Mouse (Mus musculus) midbrain, embryonic 14.5 days (tissue): ENCODE data around the gene Gm49368. TPM values are rescaled to one million over a fixed set of nuclear protein-coding genes. Genes with fewer than 3 reads are reported as not detected.
"Not testable (repeated sequence)": the region's sequence is repeated elsewhere in the genome, so short reads cannot be mapped to it uniquely, and the experiment has no call there.

ENCODE experiments used
- ATAC-seq: fragments of 200-750 bp; cut with Nextera tagmentation; 2 replicates; pipeline ENCODE4 v1.8.0; 2017; ENCODE audit warnings: moderate number of reproducible peaks, moderate library complexity; ENCODE audit not compliant: low FRiP score, low TSS enrichment
- DNase-seq: peaks from one replicate; pipeline ENCODE4 v3.0.0-alpha.2; 2015
- H3K27ac ChIP-seq: fragments of 300-500 bp; sonication (generic); replicated peaks from 2 replicates; pipeline ENCODE4 v1.5.1; 2014; ENCODE audit warnings: mild to moderate bottlenecking, low read depth, low read length, moderate library complexity
- H3K27me3 ChIP-seq: fragments of 300-500 bp; sonication (generic); 2 replicates; pipeline ENCODE4 v1.6.1; 2014; ENCODE audit warnings: low read length, control low read depth, mixed read lengths; ENCODE audit not compliant: control insufficient read depth, insufficient read depth
- H3K36me3 ChIP-seq: fragments of 300-500 bp; sonication (generic); 2 replicates; pipeline ENCODE4 v1.6.1; 2014; ENCODE audit warnings: low read length, control low read depth; ENCODE audit not compliant: control insufficient read depth, insufficient read depth
- H3K4me1 ChIP-seq: fragments of 300-500 bp; sonication (generic); 2 replicates; pipeline ENCODE4 v1.6.1; 2014; ENCODE audit warnings: mild to moderate bottlenecking, antibody characterized with exemption, low read length, control low read depth; ENCODE audit not compliant: control insufficient read depth, insufficient read depth
- H3K4me2 ChIP-seq: fragments of 300-500 bp; sonication (generic); 2 replicates; pipeline ENCODE4 v1.6.1; 2014; ENCODE audit warnings: mild to moderate bottlenecking, low read length, moderate library complexity
- H3K4me3 ChIP-seq: fragments of 300-500 bp; sonication (generic); replicated peaks from 2 replicates; pipeline ENCODE4 v1.5.1; 2014; ENCODE audit warnings: low read depth, low read length
- H3K9ac ChIP-seq: fragments of 300-500 bp; sonication (generic); replicated peaks from 2 replicates; pipeline ENCODE4 v1.6.1; 2014; ENCODE audit warnings: mild to moderate bottlenecking, low read length, moderate library complexity
- H3K9me3 ChIP-seq: fragments of 300-500 bp; sonication (generic); 2 replicates; pipeline ENCODE4 v1.6.1; 2016; ENCODE audit warnings: low read length, control low read depth, mixed read lengths; ENCODE audit not compliant: control insufficient read depth
- WGBS: fragments of 180-500 bp; shearing (Covaris S2); extraction: QIAGEN DNeasy Blood & Tissue Kit; methylation state at CpG from one replicate; pipeline ENCODE4 v1.1.7; 2014; 5-methylcytosine and 5-hydroxymethylcytosine counted together
- polyA plus RNA-seq: library from polyadenylated mRNA; unstranded; fragments of >200 nt; fragmentation: Nextera tagmentation; extraction: Ambion mirVana; gene quantifications from 2 replicates; pipeline ENCODE4 v1.2.1, GENCODE M21; 2014

Gm49368 gene
- polyA plus RNA-seq, 1 experiment from 2014 or later = not detected

DNA sequence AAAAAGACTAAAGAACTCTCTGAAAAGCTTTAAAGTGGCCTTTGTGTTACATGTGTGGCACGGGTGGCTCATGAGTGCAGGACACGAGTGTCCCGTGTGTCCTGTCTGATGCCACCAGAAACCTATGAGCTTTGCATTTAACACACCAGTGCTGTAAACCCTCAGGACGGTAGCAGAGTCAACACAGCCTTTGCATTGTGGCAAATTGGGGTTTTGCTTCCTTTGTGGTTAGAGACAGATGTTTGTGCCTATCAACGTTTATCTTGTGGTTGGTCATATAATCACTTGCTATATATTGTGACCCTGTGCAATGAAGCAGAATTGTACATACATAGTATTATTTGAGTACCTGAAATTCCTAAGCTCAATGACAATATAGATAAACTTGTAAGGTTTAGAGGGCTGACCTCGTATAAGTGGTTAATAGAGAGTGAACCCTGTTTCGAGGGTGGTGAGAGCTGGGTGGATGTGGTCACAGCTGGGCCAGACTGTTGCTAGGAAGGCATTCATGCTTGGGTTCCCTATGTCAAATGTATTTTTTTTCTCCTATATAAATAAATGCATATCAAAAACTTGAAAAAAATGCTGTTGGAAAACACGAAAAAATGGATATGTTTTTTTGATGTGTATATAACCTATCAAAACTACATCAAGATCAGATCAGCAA lies 96.3 kb downstream of the Gm49368 start:
- not testable (repeated sequence) for H3K4me2 ChIP-seq, H3K36me3 ChIP-seq, H3K27me3 ChIP-seq, DNase-seq, H3K9ac ChIP-seq, H3K4me3 ChIP-seq, ATAC-seq, H3K9me3 ChIP-seq, H3K27ac ChIP-seq, H3K4me1 ChIP-seq
- 83% methylated on average over 8 of the region's 8 CpGs for WGBS

DNA sequence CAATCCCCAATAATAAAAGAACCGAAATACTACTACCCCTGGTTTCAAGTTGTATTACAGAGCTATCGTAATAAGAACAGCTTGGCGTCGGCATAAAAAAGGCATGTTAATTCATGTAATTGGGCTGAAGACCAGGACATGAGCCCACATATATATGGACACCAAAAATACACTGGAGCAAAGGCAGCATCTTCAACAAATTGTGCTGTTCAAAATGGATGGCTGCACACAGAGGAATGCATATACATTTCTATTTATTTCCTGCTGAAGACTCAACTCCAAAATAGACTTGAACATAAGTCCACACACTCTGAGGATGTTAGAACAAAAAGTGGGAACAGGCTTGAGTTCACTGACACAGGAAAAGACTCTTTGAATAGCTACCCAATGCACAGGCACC lies 101.5 kb downstream of the Gm49368 start:
- H3K27me3 ChIP-seq = no peaks in the 10 kb centered on the region
- 93% methylated on average over 4 of the region's 4 CpGs for WGBS
- H3K9ac ChIP-seq = no peak overlapping the region
- H3K4me3 ChIP-seq = no peak overlapping the region
- ATAC-seq = no peak
- H3K36me3 ChIP-seq = no peaks in the 10 kb centered on the region
- H3K9me3 ChIP-seq = no peaks in the 10 kb centered on the region
- no peaks in the 10 kb centered on the region for H3K4me1 ChIP-seq
- no peak for DNase-seq
- no peak overlapping the region for H3K4me2 ChIP-seq
- no peak overlapping the region for H3K27ac ChIP-seq

DNA sequence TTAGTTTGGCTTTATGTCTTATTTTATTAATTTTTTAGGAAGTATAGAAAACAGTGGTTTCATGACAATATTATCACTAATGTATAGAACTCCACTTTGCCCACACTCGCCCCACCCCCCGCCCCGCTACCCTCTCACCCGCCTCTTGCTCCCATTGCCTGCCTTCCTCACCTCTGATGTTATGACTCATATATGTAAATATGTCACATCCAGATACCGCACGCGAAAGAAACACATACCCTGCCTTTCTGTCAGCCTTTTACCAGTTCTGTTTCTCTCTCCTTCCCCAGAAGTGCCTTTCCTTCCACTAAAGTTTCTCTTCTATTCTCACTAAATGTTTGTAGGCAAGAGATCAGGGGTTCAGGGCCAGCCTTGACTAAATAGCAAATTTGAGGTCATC lies 103.9 kb downstream of the Gm49368 start:
- no peak overlapping the region for H3K27ac ChIP-seq
- DNase-seq (no peak), ATAC-seq (no peak)
- H3K9ac ChIP-seq = no peak overlapping the region
- H3K4me2 ChIP-seq = no peak overlapping the region
- H3K27me3 ChIP-seq = no peaks in the 10 kb centered on the region
- no peak overlapping the region for H3K4me3 ChIP-seq
- H3K9me3 ChIP-seq = no peaks in the 10 kb centered on the region
- H3K36me3 ChIP-seq = no peaks in the 10 kb centered on the region
- H3K4me1 ChIP-seq = no peaks in the 10 kb centered on the region
- WGBS = 89% methylated on average over 7 of the region's 7 CpGs

DNA sequence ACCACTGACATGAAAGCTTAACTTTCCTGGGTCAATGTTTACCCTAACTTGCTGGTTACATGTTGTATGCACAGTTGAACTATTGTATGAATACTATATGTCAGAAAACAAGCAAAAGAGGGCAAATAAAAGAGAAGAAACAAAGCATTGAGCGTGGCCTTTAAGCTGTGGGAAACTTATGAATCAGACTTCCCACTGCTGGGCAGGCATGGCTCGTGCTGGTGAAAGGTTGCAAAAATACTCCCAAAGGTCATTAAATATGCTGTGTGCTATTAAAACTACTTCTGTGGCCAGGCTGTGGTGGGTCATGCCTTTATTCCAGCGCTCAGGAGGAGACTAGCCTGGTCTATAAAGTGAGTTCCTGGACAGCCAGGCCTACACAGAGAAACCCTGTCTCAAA lies 107.5 kb downstream of the Gm49368 start:
- Histone ChIP-seq H3K9ac (no peak overlapping the region), H3K4me2 (no peak overlapping the region), H3K4me1 (no peaks in the 10 kb centered on the region), H3K4me3 (no peak overlapping the region), H3K27ac (no peak overlapping the region), H3K36me3 (no peaks in the 10 kb centered on the region), H3K9me3 (no peaks in the 10 kb centered on the region), H3K27me3 (no peaks in the 10 kb centered on the region)
- no peak for ATAC-seq
- DNase-seq = no peak
- WGBS = 78% methylated on average over 3 of the region's 3 CpGs

Other genes starting within 250 kb of the Gm49368 start
- gene Stx4a, start 238.4 kb upstream of the Gm49368 start, polyA plus RNA-seq = 8.7 and 11.8 TPM in 2 replicates
- gene Stx1b, start 238.1 kb upstream of the Gm49368 start, polyA plus RNA-seq = 30.8 and 46.9 TPM in 2 replicates
- 13.2 and 15.5 TPM in 2 replicates for gene Zfp646, start 186.5 kb upstream of the Gm49368 start, polyA plus RNA-seq
- 32.0 and 42.3 TPM in 2 replicates for gene Zfp668, start 185.9 kb upstream of the Gm49368 start, polyA plus RNA-seq
- gene Prss53, start 171.7 kb upstream of the Gm49368 start, polyA plus RNA-seq = 0.80 and 1.1 TPM in 2 replicates
- not detected in 2 replicates for gene Gm21974, start 167.2 kb upstream of the Gm49368 start, polyA plus RNA-seq
- gene Vkorc1, start 167.1 kb upstream of the Gm49368 start, polyA plus RNA-seq = 53.2 and 64.0 TPM in 2 replicates
- gene Bckdk, start 158.6 kb upstream of the Gm49368 start, polyA plus RNA-seq = 66.1 and 77.3 TPM in 2 replicates
- 44.1 and 51.2 TPM in 2 replicates for gene Kat8, start 150.2 kb upstream of the Gm49368 start, polyA plus RNA-seq
- 0.28 TPM in 1 of 2 replicates, not detected in the other for gene Prss8, start 132.6 kb upstream of the Gm49368 start, polyA plus RNA-seq
- 10.4 and 12.0 TPM in 2 replicates for gene Prss36, start 116.0 kb upstream of the Gm49368 start, polyA plus RNA-seq
- gene Fus, start 95.2 kb upstream of the Gm49368 start, polyA plus RNA-seq = 47.9 and 66.9 TPM in 2 replicates
- gene Pycard, start 68.8 kb upstream of the Gm49368 start, polyA plus RNA-seq = 4.4 and 7.5 TPM in 2 replicates
- gene Trim72, start 58.7 kb upstream of the Gm49368 start, polyA plus RNA-seq = not detected in 2 replicates
- gene Itgam, start within 50 bp of the Gm49368 start, polyA plus RNA-seq = 0.19 and 0.68 TPM in 2 replicates
- gene Itgax, start 66.9 kb downstream of the Gm49368 start, polyA plus RNA-seq = 0.32 TPM in 1 of 2 replicates, not detected in the other
- gene Itgad, start 91.7 kb downstream of the Gm49368 start, polyA plus RNA-seq = not detected in 2 replicates
- not detected in 2 replicates for gene Cox6a2, start 143.7 kb downstream of the Gm49368 start, polyA plus RNA-seq
- gene Armc5, start 174.7 kb downstream of the Gm49368 start, polyA plus RNA-seq = 8.3 and 10.2 TPM in 2 replicates
- 9.1 and 11.5 TPM in 2 replicates for gene 9130023H24Rik, start 175.3 kb downstream of the Gm49368 start, polyA plus RNA-seq
- 10.8 and 20.2 TPM in 2 replicates for gene Tgfb1i1, start 184.1 kb downstream of the Gm49368 start, polyA plus RNA-seq
- 0.31 TPM in 1 of 2 replicates, not detected in the other for gene Slc5a2, start 203.0 kb downstream of the Gm49368 start, polyA plus RNA-seq
- 20.1 and 20.2 TPM in 2 replicates for gene BC017158, start 235.5 kb downstream of the Gm49368 start, polyA plus RNA-seq